Mouse (Mus musculus): ENCODE measurements around the gene H13. TPM values are rescaled to one million over a fixed set of nuclear protein-coding genes. Genes with fewer than 3 reads are reported as not detected.

Gene H13
- polyA plus RNA-seq, 1 experiment: 136 TPM

- H3ac ChIP-seq (ENCODE audit: control insufficient read depth, insufficient read length, low read depth): no peak overlapping the region
- no peak overlapping the region for H3K4me3 ChIP-seq (ENCODE audit: insufficient read depth, poor library complexity, severe bottlenecking)
- H3K79me3 ChIP-seq (ENCODE audit: low read depth): peaks cover 9% of the 10 kb centered on the region
- H3K36me3 ChIP-seq (ENCODE audit: control insufficient read depth, insufficient read depth): peaks cover 13% of the 10 kb centered on the region
- no peaks in the 10 kb centered on the region for H3K27me3 ChIP-seq (ENCODE audit: control insufficient read depth, insufficient read depth, insufficient read length)
- TF ChIP-seq USF1 (IDR thresholded peaks at IDR 0.05; ENCODE audit: low read depth) (peak; percentile 64), MYOD1 (IDR thresholded peaks at IDR 0.05; ENCODE audit: control insufficient read depth, insufficient read length, low read depth) (no peak), MAX (IDR thresholded peaks at IDR 0.05) (no peak)
- H3K79me2 ChIP-seq (ENCODE audit: control insufficient read depth, insufficient read depth): peaks cover 27% of the 10 kb centered on the region
These were observed 44.0 kb upstream of the H13 start for GRCm38 (mm10) chr2:152625256-152625655.

- peak within 1 kb of the TSS; percentile 75 for H3K4me3 ChIP-seq (ENCODE audit: insufficient read depth, poor library complexity, severe bottlenecking)
- H3K36me3 ChIP-seq (ENCODE audit: control insufficient read depth, insufficient read depth): peaks cover 30% of the 10 kb centered on the region
- peaks cover 9% of the 10 kb centered on the region for H3K79me3 ChIP-seq (ENCODE audit: low read depth)
- H3K27me3 ChIP-seq (ENCODE audit: control insufficient read depth, insufficient read depth, insufficient read length): no peaks in the 10 kb centered on the region
- TF ChIP-seq USF1 (IDR thresholded peaks at IDR 0.05; ENCODE audit: low read depth) (no peak), MAX (IDR thresholded peaks at IDR 0.05) (no peak), FOSL1 (IDR thresholded peaks at IDR 0.05; ENCODE audit: insufficient read depth, low read length, poor library complexity, severe bottlenecking) (no peak), CEBPB (IDR thresholded peaks at IDR 0.05; ENCODE audit: low read depth) (no peak), CTCF (IDR thresholded peaks at IDR 0.05; ENCODE audit: control insufficient read depth, insufficient read depth, insufficient read length) (no peak), MYOD1 (IDR thresholded peaks at IDR 0.05; ENCODE audit: control insufficient read depth, insufficient read length, low read depth) (no peak), MYOG (IDR thresholded peaks at IDR 0.05; ENCODE audit: control insufficient read depth, extremely low read depth, insufficient read length) (no peak)
- H3ac ChIP-seq (ENCODE audit: control insufficient read depth, insufficient read length, low read depth): peak within 1 kb of the TSS; percentile 92
- peaks cover 44% of the 10 kb centered on the region for H3K79me2 ChIP-seq (ENCODE audit: control insufficient read depth, insufficient read depth)
These were observed 42.3 kb upstream of the H13 start, which contains the start of gene Rem1 for GRCm38 (mm10) chr2:152626774-152627591. TSS of gene Rem1 (plus strand) at chr2:152626951.

GRCm38 (mm10) chr2:152628066-152628465, 41.2 kb upstream of the H13 start:
- no peak for TF ChIP-seq MAX (IDR thresholded peaks at IDR 0.05)
- H3K79me2 ChIP-seq (ENCODE audit: control insufficient read depth, insufficient read depth): peaks cover 49% of the 10 kb centered on the region
- H3K27me3 ChIP-seq (ENCODE audit: control insufficient read depth, insufficient read depth, insufficient read length): no peaks in the 10 kb centered on the region
- peak overlapping the region; percentile 75 for H3K4me3 ChIP-seq (ENCODE audit: insufficient read depth, poor library complexity, severe bottlenecking)
- peaks cover 9% of the 10 kb centered on the region for H3K79me3 ChIP-seq (ENCODE audit: low read depth)
- peak overlapping the region; percentile 92 for H3ac ChIP-seq (ENCODE audit: control insufficient read depth, insufficient read length, low read depth)
- H3K36me3 ChIP-seq (ENCODE audit: control insufficient read depth, insufficient read depth): peaks cover 40% of the 10 kb centered on the region

GRCm38 (mm10) chr2:152629239-152629638, 40.0 kb upstream of the H13 start:
- no peak for TF ChIP-seq MYOD1 (IDR thresholded peaks at IDR 0.05; ENCODE audit: control insufficient read depth, insufficient read length, low read depth)
- H3K79me3 ChIP-seq (ENCODE audit: low read depth): peaks cover 9% of the 10 kb centered on the region
- no peaks in the 10 kb centered on the region for H3K27me3 ChIP-seq (ENCODE audit: control insufficient read depth, insufficient read depth, insufficient read length)
- peaks cover 50% of the 10 kb centered on the region for H3K36me3 ChIP-seq (ENCODE audit: control insufficient read depth, insufficient read depth)
- H3K4me3 ChIP-seq (ENCODE audit: insufficient read depth, poor library complexity, severe bottlenecking): no peak overlapping the region
- H3K79me2 ChIP-seq (ENCODE audit: control insufficient read depth, insufficient read depth): peaks cover 49% of the 10 kb centered on the region
- H3ac ChIP-seq (ENCODE audit: control insufficient read depth, insufficient read length, low read depth): no peak overlapping the region

- no peak for TF ChIP-seq USF1 (IDR thresholded peaks at IDR 0.05; ENCODE audit: low read depth)
- no peak for TF ChIP-seq FOSL1 (IDR thresholded peaks at IDR 0.05; ENCODE audit: insufficient read depth, low read length, poor library complexity, severe bottlenecking)
- no peak for TF ChIP-seq MYOD1 (IDR thresholded peaks at IDR 0.05; ENCODE audit: control insufficient read depth, insufficient read length, low read depth)
- no peak for TF ChIP-seq MAX (IDR thresholded peaks at IDR 0.05)
- no peak for TF ChIP-seq MYOG (IDR thresholded peaks at IDR 0.05; ENCODE audit: control insufficient read depth, extremely low read depth, insufficient read length)
- TF ChIP-seq CEBPB (IDR thresholded peaks at IDR 0.05; ENCODE audit: low read depth): no peak
- no peak for TF ChIP-seq CTCF (IDR thresholded peaks at IDR 0.05; ENCODE audit: control insufficient read depth, insufficient read depth, insufficient read length)
- H3K36me3 ChIP-seq (ENCODE audit: control insufficient read depth, insufficient read depth): peaks cover 56% of the 10 kb centered on the region
- peaks cover 49% of the 10 kb centered on the region for H3K79me2 ChIP-seq (ENCODE audit: control insufficient read depth, insufficient read depth)
- H3K79me3 ChIP-seq (ENCODE audit: low read depth): peaks cover 9% of the 10 kb centered on the region
- no peak overlapping the region for H3K4me3 ChIP-seq (ENCODE audit: insufficient read depth, poor library complexity, severe bottlenecking)
- no peak overlapping the region for H3ac ChIP-seq (ENCODE audit: control insufficient read depth, insufficient read length, low read depth)
- no peaks in the 10 kb centered on the region for H3K27me3 ChIP-seq (ENCODE audit: control insufficient read depth, insufficient read depth, insufficient read length)
These were observed 39.4 kb upstream of the H13 start for GRCm38 (mm10) chr2:152629904-152630303.

GRCm38 (mm10) chr2:152633334-152633733, 35.9 kb upstream of the H13 start:
- Histone ChIP-seq H3ac (ENCODE audit: control insufficient read depth, insufficient read length, low read depth) (no peak overlapping the region), H3K4me3 (ENCODE audit: insufficient read depth, poor library complexity, severe bottlenecking) (no peak overlapping the region), H3K79me2 (ENCODE audit: control insufficient read depth, insufficient read depth) (peaks cover 32% of the 10 kb centered on the region), H3K27me3 (ENCODE audit: control insufficient read depth, insufficient read depth, insufficient read length) (no peaks in the 10 kb centered on the region), H3K79me3 (ENCODE audit: low read depth) (peaks cover 2% of the 10 kb centered on the region), H3K36me3 (ENCODE audit: control insufficient read depth, insufficient read depth) (peaks cover 66% of the 10 kb centered on the region)
- TF ChIP-seq MAX (IDR thresholded peaks at IDR 0.05) (no peak), FOSL1 (IDR thresholded peaks at IDR 0.05; ENCODE audit: insufficient read depth, low read length, poor library complexity, severe bottlenecking) (no peak), MYOD1 (IDR thresholded peaks at IDR 0.05; ENCODE audit: control insufficient read depth, insufficient read length, low read depth) (no peak), CEBPB (IDR thresholded peaks at IDR 0.05; ENCODE audit: low read depth) (no peak), USF1 (IDR thresholded peaks at IDR 0.05; ENCODE audit: low read depth) (no peak), MYOG (IDR thresholded peaks at IDR 0.05; ENCODE audit: control insufficient read depth, extremely low read depth, insufficient read length) (no peak), CTCF (IDR thresholded peaks at IDR 0.05; ENCODE audit: control insufficient read depth, insufficient read depth, insufficient read length) (no peak)

All from C2C12 (cell line).